In genomic region chrX:12086674-12087510, GRCm38 (mm10) we compare ENCODE assay signal across 8 mouse cellular contexts.
A peak's percentile ranks its signal among the peaks of the same experiment; 100 is the strongest.
DNase-seq lines count a peak whose midpoint lies in the region; ATAC-seq and TF ChIP-seq lines count a peak whose summit lies in the region.

No protein-coding gene starts in this region.

- intact Hi-C loops in left cerebral cortex, postnatal 4 days (cut with DNase I), result no loop called here

- H3K9ac ChIP-seq in forebrain, postnatal 0 days, result peak overlapping the region; percentile 61
- H3K9ac ChIP-seq in intestine, embryonic 14.5 days (ENCODE audit: low read length), result peak overlapping the region; percentile 50
- peak overlapping the region; percentile 71 for H3K9ac ChIP-seq in liver, postnatal 0 days (replicated peaks)

- TF ChIP-seq EP300 in liver, postnatal 0 days (IDR thresholded peaks at IDR 0.05; ENCODE audit: low read depth), result no peak

- no peak; the same call in 1 of the 2 replicates for TF ChIP-seq CTCF in thymus, adult 2 months (IDR thresholded peaks at IDR 0.05; ENCODE audit: borderline replicate concordance, control insufficient read depth, extremely low read depth, insufficient read depth, low read length, poor library complexity)
- no peak for TF ChIP-seq CTCF in forebrain, postnatal 0 days (IDR thresholded peaks at IDR 0.05; ENCODE audit: low read depth)
- TF ChIP-seq CTCF in liver, postnatal 0 days (IDR thresholded peaks at IDR 0.05; ENCODE audit: low read depth), result no peak
- TF ChIP-seq CTCF in olfactory bulb, adult 2 months (IDR thresholded peaks at IDR 0.05; ENCODE audit: insufficient read depth, low read depth, low read length), result no peak

- H3K4me3 ChIP-seq in thymus, adult 2 months (ENCODE audit: control insufficient read depth, insufficient read depth, low read length), result peak overlapping the region; percentile 88
- peak overlapping the region; percentile 46 for H3K4me3 ChIP-seq in forebrain, postnatal 0 days (ENCODE audit: low read depth, low read length)
- H3K4me3 ChIP-seq in intestine, embryonic 14.5 days (ENCODE audit: low read depth, low read length), result peak overlapping the region; percentile 36
- peak overlapping the region; percentile 57 for H3K4me3 ChIP-seq in liver, postnatal 0 days (ENCODE audit: low read depth, low read length)
- peak overlapping the region; percentile 53 for H3K4me3 ChIP-seq in olfactory bulb, adult 2 months (ENCODE audit: insufficient read depth, low read depth, low read length)

- TF ChIP-seq POLR2A in thymus, adult 2 months (IDR thresholded peaks at IDR 0.05; ENCODE audit: control insufficient read depth, extremely low read depth, insufficient read depth, low read length, poor library complexity), result no peak
- TF ChIP-seq POLR2A in olfactory bulb, adult 2 months (IDR thresholded peaks at IDR 0.05; ENCODE audit: insufficient read depth, low read depth, low read length), result peak; percentile 21; the same call in 1 of the 2 replicates

- H3K36me3 ChIP-seq in thymus, adult 2 months (ENCODE audit: control insufficient read depth, insufficient read depth, low read length), result no peaks in the 10 kb centered on the region
- H3K36me3 ChIP-seq in forebrain, postnatal 0 days (ENCODE audit: insufficient read depth), result no peaks in the 10 kb centered on the region
- H3K36me3 ChIP-seq in intestine, embryonic 14.5 days (ENCODE audit: control insufficient read depth, insufficient read depth, low read length), result no peaks in the 10 kb centered on the region
- H3K36me3 ChIP-seq in liver, postnatal 0 days (replicated peaks; ENCODE audit: insufficient read depth, low read length), result no peaks in the 10 kb centered on the region

- peaks cover 25% of the 10 kb centered on the region for H3K4me1 ChIP-seq in thymus, adult 2 months (replicated peaks; ENCODE audit: control insufficient read depth, insufficient read depth, low read length)
- no peaks in the 10 kb centered on the region for H3K4me1 ChIP-seq in forebrain, postnatal 0 days (ENCODE audit: insufficient read depth)
- peaks cover 23% of the 10 kb centered on the region for H3K4me1 ChIP-seq in intestine, embryonic 14.5 days (replicated peaks; ENCODE audit: control insufficient read depth, insufficient read depth, low read length)
- peaks cover 16% of the 10 kb centered on the region; the same call in 1 of the 2 replicates for H3K4me1 ChIP-seq in liver, postnatal 0 days (ENCODE audit: insufficient read depth)
- peaks cover 23% of the 10 kb centered on the region for H3K4me1 ChIP-seq in olfactory bulb, adult 2 months (ENCODE audit: control insufficient read depth, insufficient read depth, low read length)

- no peaks in the 10 kb centered on the region for H3K9me3 ChIP-seq in forebrain, postnatal 0 days (ENCODE audit: low read length)
- H3K9me3 ChIP-seq in intestine, embryonic 14.5 days (ENCODE audit: control insufficient read depth, low read length), result no peaks in the 10 kb centered on the region
- no peaks in the 10 kb centered on the region for H3K9me3 ChIP-seq in liver, postnatal 0 days (ENCODE audit: low read length)

- H3K27ac ChIP-seq in thymus, adult 2 months (ENCODE audit: control insufficient read depth, insufficient read depth, low read length), result no peak overlapping the region
- peak overlapping the region; percentile 92 for H3K27ac ChIP-seq in forebrain, postnatal 0 days (ENCODE audit: low read depth, low read length)
- H3K27ac ChIP-seq in intestine, embryonic 14.5 days (ENCODE audit: low read depth), result no peak overlapping the region
- peak overlapping the region; percentile 91 for H3K27ac ChIP-seq in liver, postnatal 0 days (ENCODE audit: low read depth)
- peak overlapping the region; percentile 21; the same call in 1 of the 2 replicates for H3K27ac ChIP-seq in olfactory bulb, adult 2 months (ENCODE audit: insufficient read depth, low read depth, low read length)

- WGBS in thymus, adult 2 months, result 5% methylated on average over 38 of the region's 70 CpGs
- WGBS in forebrain, postnatal 0 days, result 7% methylated on average over 43 of the region's 70 CpGs
- WGBS in intestine, embryonic 14.5 days, result 5% methylated on average over 55 of the region's 70 CpGs
- 2% methylated on average over 44 of the region's 70 CpGs for WGBS in liver, postnatal 0 days (ENCODE audit: insufficient replicate concordance)
- WGBS in olfactory bulb, adult 2 months, result 5% methylated on average over 70 of the region's 70 CpGs

- H3K4me2 ChIP-seq in forebrain, postnatal 0 days (ENCODE audit: low read depth), result peak overlapping the region; percentile 76
- H3K4me2 ChIP-seq in intestine, embryonic 14.5 days (ENCODE audit: low read length), result peak overlapping the region; percentile 71
- H3K4me2 ChIP-seq in liver, postnatal 0 days (ENCODE audit: low read depth, low read length), result peak overlapping the region; percentile 84

- H3K27me3 ChIP-seq in thymus, adult 2 months (ENCODE audit: control insufficient read depth, insufficient read depth, low read length), result no peaks in the 10 kb centered on the region
- peaks cover 2% of the 10 kb centered on the region; the same call in 1 of the 2 replicates for H3K27me3 ChIP-seq in forebrain, postnatal 0 days (ENCODE audit: insufficient read depth, low read length)
- H3K27me3 ChIP-seq in intestine, embryonic 14.5 days (replicated peaks; ENCODE audit: control insufficient read depth, insufficient read depth, low read length), result peaks cover 69% of the 10 kb centered on the region
- H3K27me3 ChIP-seq in liver, postnatal 0 days (ENCODE audit: insufficient read depth, low read length), result peaks cover 65% of the 10 kb centered on the region

- peak; percentile 12 for ATAC-seq in forebrain, postnatal 0 days
- ATAC-seq in intestine, embryonic 14.5 days (replicated peaks; ENCODE audit: low FRiP score, low TSS enrichment, low read depth), result no peak
- ATAC-seq in liver, postnatal 0 days, result peak; percentile 12

- peak; percentile 24 for DNase-seq in thymus, adult 2 months
- DNase-seq in thymus, postnatal 4 days, result no peak
- DNase-seq in adrenal gland, postnatal 36 days, result peak; percentile 73 to 76
- DNase-seq in forebrain, postnatal 0 days, result peak; percentile 59
- DNase-seq in intestine, embryonic 14.5 days (ENCODE audit: low spot score), result peak; percentile 60
- DNase-seq in liver, postnatal 0 days, result peak; percentile 61
- no peak for DNase-seq in left cerebral cortex, postnatal 4 days

Comparison
In these comparisons a context has a peak if more than half of its experiments do, and no peak if none do; other contexts are left out.
1. DNase-seq: peak in thymus, adult 2 months (single experiment), adrenal gland, postnatal 36 days (2 of 2), forebrain, postnatal 0 days (single experiment), intestine, embryonic 14.5 days (single experiment) and liver, postnatal 0 days (single experiment); none in thymus, postnatal 4 days (single experiment) and left cerebral cortex, postnatal 4 days (single experiment).
2. H3K27ac ChIP-seq: peak in forebrain, postnatal 0 days (single experiment), liver, postnatal 0 days (single experiment) and olfactory bulb, adult 2 months (single experiment); none in thymus, adult 2 months (single experiment) and intestine, embryonic 14.5 days (single experiment).
3. H3K4me3 ChIP-seq: peak in every context shown above with its lines; median percentile 88 in thymus, adult 2 months; 57 in liver, postnatal 0 days; 53 in olfactory bulb, adult 2 months; 46 in forebrain, postnatal 0 days; 36 in intestine, embryonic 14.5 days.
4. Peak in every context shown above with its lines, with median percentiles within 50 percentile points of each other: H3K4me2 ChIP-seq and H3K9ac ChIP-seq.